Mouse (Mus musculus): ENCODE results near the gene Traip.
A peak's percentile ranks its signal among the peaks of the same experiment; 100 is the strongest.

Gene Traip

GRCm38 (mm10) chr9:107935374-107935773, 14.6 kb upstream of the Traip start, which contains the start of gene Camkv:
Gene Camkv, plus strand, starts transcription at chr9:107935674.
- DNase-seq = no peak

DNA sequence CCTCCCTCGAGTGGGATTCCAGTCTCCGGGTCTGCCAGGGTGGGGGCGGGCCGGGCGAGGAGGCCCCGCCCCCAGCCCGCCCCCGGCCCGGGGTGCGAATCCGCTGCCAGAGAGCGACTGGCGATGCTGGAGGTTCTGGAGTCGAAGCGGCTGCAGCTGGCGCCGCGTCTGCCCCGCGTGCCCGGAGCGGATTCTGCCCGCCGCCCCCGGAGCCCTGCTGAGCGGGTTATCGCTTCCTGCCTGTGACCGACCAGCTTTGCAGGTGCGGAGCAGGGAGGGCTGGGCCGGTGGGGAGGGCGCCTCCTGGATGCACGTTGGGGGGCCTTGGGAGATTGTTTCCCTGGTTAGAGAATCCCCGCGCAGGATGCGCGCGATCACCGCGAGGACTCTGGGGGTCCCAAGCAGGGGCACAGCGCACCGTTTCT, 14.1 kb upstream of the Traip start:
- no peak for DNase-seq

GRCm38 (mm10) chr9:107936215-107936822, 13.6 kb upstream of the Traip start:
- DNase-seq = no peak

- no peak for DNase-seq
Measured at GRCm38 (mm10) chr9:107936831-107937230, 13.1 kb upstream of the Traip start.

DNA sequence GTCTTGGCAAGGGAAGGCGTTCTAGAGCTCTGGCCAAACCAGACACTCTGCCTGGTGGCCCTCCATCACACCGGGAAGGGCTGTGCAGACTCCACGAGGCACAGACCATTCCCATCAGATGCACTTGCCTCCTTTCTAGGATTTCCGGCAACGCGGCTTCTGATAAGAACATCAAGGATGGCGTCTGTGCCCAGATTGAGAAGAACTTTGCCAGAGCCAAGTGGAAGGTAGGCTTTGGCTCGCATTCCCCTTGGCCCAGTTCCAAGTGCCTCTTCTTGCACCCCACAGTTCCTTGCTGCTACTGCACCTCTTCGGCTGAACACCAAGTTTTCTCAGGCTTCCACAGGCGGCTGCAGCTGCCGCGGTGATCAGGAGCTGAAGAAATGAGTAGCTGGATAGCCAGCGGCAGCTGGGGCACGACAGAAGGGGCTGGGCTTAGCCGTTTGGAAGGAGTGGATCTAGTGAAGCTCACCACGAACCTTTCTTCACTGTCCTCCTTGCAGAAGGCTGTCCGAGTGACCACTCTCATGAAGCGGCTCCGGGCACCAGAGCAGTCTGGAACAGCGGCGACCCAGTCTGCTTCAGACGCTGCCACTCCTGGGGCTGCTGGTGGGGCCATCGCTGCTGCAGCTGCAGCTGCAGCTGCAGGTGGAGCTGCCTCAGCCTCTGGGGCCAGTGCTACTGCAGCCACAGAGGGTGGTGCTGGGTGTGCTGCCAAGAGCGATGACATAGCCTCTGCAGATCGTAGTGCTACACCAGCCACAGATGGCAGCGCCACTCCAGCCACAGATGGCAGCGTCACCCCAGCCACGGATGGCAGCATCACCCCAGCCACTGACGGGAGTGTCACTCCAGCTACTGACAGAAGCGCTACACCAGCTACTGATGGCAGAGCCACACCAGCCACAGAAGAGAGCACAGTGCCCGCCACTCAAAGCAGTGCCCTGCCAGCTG, 2.4 kb upstream of the Traip start:
- no peak for DNase-seq

- DNase-seq = no peak
Measured at GRCm38 (mm10) chr9:107949184-107949921, 583 bp upstream of the Traip start.

- peak; percentile 92 for DNase-seq
Measured at GRCm38 (mm10) chr9:107950460-107951355, 772 bp downstream of the Traip start.

DNA sequence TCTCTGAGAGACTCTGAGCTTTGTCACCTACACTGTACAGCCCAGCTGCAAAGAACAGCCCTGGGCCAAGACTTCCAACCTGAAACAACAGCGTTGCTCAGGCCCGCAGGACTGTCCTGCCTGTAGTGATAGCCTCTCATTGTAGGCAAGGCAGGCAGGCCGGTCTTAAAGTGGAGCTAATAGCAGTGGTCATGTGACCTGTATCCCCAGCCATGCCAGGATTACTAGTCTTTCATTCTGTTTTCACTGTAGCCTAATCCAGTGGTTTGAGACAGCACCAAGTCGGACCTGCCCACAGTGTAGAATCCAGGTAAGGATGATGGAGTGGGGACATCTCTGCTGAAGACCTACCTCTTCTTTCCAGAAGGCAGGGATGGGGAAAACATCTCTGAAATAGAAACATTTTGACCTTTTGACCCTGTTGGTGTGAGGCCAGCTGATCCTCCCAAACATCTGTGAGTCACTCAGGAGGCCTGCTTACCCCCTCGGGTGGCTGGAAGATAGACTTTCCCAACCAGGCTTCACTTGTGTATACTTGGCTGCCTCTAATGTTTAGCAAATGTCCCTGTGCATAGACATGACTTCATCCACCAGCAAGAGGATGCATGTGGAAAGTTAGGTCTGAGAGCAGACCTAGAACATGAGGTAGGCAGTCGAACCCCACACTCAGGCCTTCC, 5.8 kb downstream of the Traip start:
- no peak for DNase-seq

DNA sequence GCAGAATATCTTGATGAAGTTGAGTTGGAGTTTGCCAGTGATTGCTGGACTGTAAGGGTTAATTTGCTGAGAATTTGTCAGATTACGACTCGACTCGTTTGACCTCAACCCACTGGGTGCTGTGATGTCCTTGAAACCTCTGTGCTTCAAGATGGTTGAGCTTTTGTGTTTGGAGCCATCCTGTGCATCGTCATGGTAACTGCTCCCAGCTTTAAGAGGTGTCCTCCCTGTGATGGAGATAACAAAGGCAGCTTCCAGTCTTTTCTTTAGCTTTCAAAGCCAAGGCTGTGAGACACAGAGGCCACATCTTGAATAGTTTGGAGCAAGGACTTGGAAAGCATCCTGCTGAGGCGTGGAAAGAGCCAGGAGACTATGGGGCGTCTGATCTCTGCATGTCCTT, 7.2 kb downstream of the Traip start:
- DNase-seq = no peak

DNA sequence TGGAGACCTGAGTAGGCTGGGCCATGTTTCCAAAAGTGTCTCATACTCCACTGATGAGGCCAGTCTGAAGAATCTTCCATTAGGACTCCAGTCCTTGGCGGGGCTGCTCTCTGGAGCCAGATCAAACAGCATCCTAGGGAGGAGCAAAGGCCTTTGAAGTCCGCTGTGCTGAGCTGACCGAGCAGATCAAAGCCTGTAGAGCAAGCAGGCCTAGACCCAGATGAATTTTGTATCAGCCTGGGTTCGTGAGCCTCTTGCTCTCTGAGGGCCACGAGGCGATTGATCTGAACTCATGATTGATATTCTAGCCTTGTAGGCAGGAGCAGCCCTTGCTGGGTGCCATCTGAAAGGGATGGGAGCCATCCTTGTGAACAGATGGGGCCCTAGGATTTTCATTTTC, 10.0 kb downstream of the Traip start:
- DNase-seq = no peak

DNA sequence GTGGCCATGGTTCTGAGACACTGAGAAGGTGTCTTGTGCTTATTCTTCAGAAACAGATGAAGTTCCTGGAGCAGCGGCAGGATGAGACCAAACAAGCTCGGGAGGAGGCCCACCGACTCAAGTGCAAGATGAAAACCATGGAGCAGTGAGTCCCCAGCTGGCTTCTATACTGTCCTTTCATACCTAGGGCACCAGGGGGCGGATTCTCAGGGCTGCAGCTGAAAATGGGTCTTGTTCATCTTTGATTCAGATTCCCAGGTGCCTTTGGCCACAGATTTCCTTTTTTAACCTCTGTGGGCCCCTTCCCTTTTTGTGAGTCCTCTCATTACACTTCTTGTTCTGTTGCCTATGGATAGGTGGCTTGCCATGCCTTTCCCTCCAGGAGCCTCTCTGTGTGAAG, 11.0 kb downstream of the Traip start:
- no peak for DNase-seq

GRCm38 (mm10) chr9:107961351-107961762, 11.4 kb downstream of the Traip start:
- no peak for DNase-seq

DNA sequence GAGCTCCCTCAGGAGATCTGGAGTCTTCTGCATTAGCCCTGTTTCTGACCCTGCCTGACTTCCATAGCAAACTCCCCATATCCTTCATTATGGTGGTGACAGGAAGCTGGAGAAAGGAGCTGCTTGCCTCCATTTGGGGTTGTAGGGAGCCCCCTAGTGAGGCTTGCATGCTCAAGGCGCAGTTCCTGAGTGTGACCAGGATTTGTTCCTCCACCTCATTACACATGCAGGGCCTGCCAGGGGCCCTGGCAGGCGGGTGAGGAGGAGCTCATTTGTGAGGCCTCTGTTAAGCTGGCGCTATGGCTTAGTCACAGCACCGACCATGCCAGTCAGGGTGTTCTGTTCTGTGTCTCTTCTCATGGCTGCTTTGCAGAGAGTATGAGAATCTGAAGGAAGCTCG, 11.9 kb downstream of the Traip start:
- peak; percentile 33 for DNase-seq

DNA sequence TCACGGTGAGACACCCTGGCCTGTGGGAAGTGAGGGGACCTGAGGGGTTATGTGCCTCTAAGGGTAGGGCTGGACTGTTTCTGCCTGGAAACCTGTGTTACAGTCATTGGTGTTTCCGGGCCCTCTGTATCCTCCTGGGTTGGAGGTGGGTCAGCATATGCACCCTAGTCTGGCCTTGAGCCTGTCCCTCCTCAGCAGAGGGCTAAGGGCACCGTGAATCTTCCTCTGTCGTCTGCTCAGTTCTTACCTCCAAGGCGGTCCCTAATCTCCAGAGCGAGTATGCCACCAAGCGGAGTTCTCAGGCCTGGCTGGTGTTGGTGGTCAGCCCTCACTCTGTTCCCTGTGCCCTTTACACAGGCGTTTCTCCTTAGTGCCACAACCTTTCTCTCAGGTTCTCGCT, 13.0 kb downstream of the Traip start:
- no peak for DNase-seq

DNA sequence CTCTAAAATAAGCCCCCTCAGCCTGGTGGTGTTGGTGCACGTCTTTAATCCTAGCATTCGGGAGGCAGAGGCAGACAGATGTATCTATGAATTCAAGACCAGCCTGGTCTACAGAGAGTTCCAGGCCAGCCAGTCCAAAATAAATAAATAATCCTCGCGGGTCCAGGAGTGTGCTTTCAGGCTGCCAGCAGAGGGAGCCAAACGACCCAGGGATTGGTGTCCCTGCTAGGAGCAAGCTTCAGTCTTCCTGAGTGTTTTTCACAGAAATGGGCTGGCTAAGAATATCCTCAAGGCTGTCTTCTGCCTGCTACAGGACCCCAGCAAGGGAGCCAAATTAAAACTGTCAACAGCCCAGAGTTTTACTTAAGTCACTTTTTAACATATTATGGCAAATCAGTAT, 13.8 kb downstream of the Traip start:
- DNase-seq = peak; percentile 93

- DNase-seq = no peak
Measured at GRCm38 (mm10) chr9:107964681-107965080, 14.7 kb downstream of the Traip start.

DNA sequence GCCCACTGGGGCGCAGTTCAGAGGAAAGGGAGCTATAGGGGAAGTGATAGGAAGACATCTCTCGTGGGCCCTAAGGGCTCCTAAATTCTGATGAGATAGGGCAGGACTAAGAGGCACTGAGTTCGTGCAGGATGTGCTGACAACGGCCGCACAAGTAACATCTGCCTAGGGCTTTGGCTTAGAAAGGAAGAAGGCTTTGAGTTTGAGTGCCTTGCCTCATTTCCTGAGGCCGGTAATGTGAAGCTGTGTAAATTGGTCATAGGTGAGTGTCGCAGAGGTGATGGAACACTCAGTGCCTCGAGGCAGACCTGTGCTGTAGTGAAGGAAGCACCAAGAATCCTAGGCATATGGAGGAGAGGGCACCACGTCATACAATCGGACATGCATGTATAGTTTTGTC, 16.7 kb downstream of the Traip start:
- no peak for DNase-seq

DNA sequence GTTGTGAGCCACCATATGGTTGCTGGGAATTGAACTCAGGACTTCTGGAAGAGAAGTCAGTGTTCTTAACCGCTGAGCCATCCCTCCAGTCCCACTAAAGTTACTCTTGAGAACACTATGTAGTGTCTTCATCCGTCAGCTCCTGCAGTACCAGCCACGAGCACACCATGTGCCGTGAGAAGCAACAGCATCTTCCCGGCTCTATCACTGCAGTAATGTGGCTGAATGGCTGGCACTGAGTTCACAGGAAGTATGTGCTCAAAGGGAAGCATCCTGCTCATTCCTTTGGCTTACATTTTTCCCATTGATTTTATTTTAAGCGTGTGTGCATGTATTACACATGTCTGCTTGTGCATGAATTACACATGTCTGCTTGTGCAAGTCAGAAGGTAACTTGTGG, 17.5 kb downstream of the Traip start:
- no peak for DNase-seq

GRCm38 (mm10) chr9:107968531-107968930, 18.6 kb downstream of the Traip start:
- DNase-seq = no peak

- no peak for DNase-seq
Measured at GRCm38 (mm10) chr9:107970311-107970710, 20.4 kb downstream of the Traip start.

- DNase-seq = peak; percentile 91
Measured at GRCm38 (mm10) chr9:107971690-107972541, 22.0 kb downstream of the Traip start.

Data from liver (tissue).